Mouse (Mus musculus): Measurements from ENCODE around the gene Nt5c. TPM values are rescaled to one million over a fixed set of nuclear protein-coding genes. Genes with fewer than 3 reads are reported as not detected.

Gene Nt5c
- total and polyA plus RNA-seq, 2 experiments from 2014 or later = 85.3 to 133 TPM

- DNase-seq (ENCODE audit: low spot score) (no peak), ATAC-seq (ENCODE audit: low FRiP score) (peak; percentile 14)
- H3K9me3 ChIP-seq (ENCODE audit: low read length) = no peaks in the 10 kb centered on the region
- H3K4me1 ChIP-seq (ENCODE audit: insufficient read depth, low read length) = peaks cover 5% of the 10 kb centered on the region; the same call in 1 of the 2 replicates
- peak overlapping the region; percentile 84 for H3K27ac ChIP-seq (ENCODE audit: low read depth, low read length)
- WGBS = 2% methylated on average over 28 of the region's 28 CpGs
- no peak for TF ChIP-seq CTCF (IDR thresholded peaks at IDR 0.05)
- no peaks in the 10 kb centered on the region for H3K27me3 ChIP-seq (ENCODE audit: insufficient read depth, low read length)
- H3K9ac ChIP-seq (replicated peaks; ENCODE audit: low read length, poor library complexity, severe bottlenecking) = peak overlapping the region; percentile 86
- H3K4me3 ChIP-seq (ENCODE audit: low read depth, low read length) = peak overlapping the region; percentile 83
- H3K4me2 ChIP-seq (ENCODE audit: low read depth, low read length, poor library complexity, severe bottlenecking) = peak overlapping the region; percentile 87
- no peaks in the 10 kb centered on the region for H3K36me3 ChIP-seq (ENCODE audit: insufficient read depth, low read length)
Observed at GRCm38 (mm10) chr11:115475758-115476237, 15.9 kb downstream of the Nt5c start.

GRCm38 (mm10) chr11:115475025-115475757, 16.5 kb downstream of the Nt5c start, which contains the start of gene Armc7:
Armc7 (plus strand) TSS chr11:115475667.
- no peaks in the 10 kb centered on the region for H3K27me3 ChIP-seq (ENCODE audit: insufficient read depth, low read length)
- DNase-seq (ENCODE audit: low spot score) = peak; percentile 97
- under 1% methylated on average over 26 of the region's 26 CpGs for WGBS
- H3K36me3 ChIP-seq (ENCODE audit: insufficient read depth, low read length) = no peaks in the 10 kb centered on the region
- peak; percentile 20; the same call in 1 of the 2 replicates for TF ChIP-seq CTCF (IDR thresholded peaks at IDR 0.05)
- peak within 1 kb of the TSS; percentile 87 for H3K4me2 ChIP-seq (ENCODE audit: low read depth, low read length, poor library complexity, severe bottlenecking)
- H3K9me3 ChIP-seq (ENCODE audit: low read length) = no peaks in the 10 kb centered on the region
- H3K4me3 ChIP-seq (ENCODE audit: low read depth, low read length) = peak within 1 kb of the TSS; percentile 83
- ATAC-seq (ENCODE audit: low FRiP score) = peak; percentile 94
- peak within 1 kb of the TSS; percentile 84 for H3K27ac ChIP-seq (ENCODE audit: low read depth, low read length)
- H3K9ac ChIP-seq (replicated peaks; ENCODE audit: low read length, poor library complexity, severe bottlenecking) = peak within 1 kb of the TSS; percentile 86
- peaks cover 5% of the 10 kb centered on the region; the same call in 1 of the 2 replicates for H3K4me1 ChIP-seq (ENCODE audit: insufficient read depth, low read length)

GRCm38 (mm10) chr11:115473626-115474275, 17.9 kb downstream of the Nt5c start:
- no peak overlapping the region for H3K9ac ChIP-seq (replicated peaks; ENCODE audit: low read length, poor library complexity, severe bottlenecking)
- no peaks in the 10 kb centered on the region for H3K36me3 ChIP-seq (ENCODE audit: insufficient read depth, low read length)
- H3K27ac ChIP-seq (ENCODE audit: low read depth, low read length) = peak overlapping the region; percentile 26; the same call in 1 of the 2 replicates
- no peaks in the 10 kb centered on the region for H3K9me3 ChIP-seq (ENCODE audit: low read length)
- DNase-seq (ENCODE audit: low spot score) (peak; percentile 95), ATAC-seq (ENCODE audit: low FRiP score) (no peak)
- peaks cover 5% of the 10 kb centered on the region; the same call in 1 of the 2 replicates for H3K4me1 ChIP-seq (ENCODE audit: insufficient read depth, low read length)
- no peak overlapping the region for H3K4me2 ChIP-seq (ENCODE audit: low read depth, low read length, poor library complexity, severe bottlenecking)
- no peak overlapping the region for H3K4me3 ChIP-seq (ENCODE audit: low read depth, low read length)
- 24% methylated on average over 15 of the region's 15 CpGs for WGBS
- TF ChIP-seq CTCF (IDR thresholded peaks at IDR 0.05) = peak; percentile 99
- no peaks in the 10 kb centered on the region for H3K27me3 ChIP-seq (ENCODE audit: insufficient read depth, low read length)

GRCm38 (mm10) chr11:115472183-115472582, 19.5 kb downstream of the Nt5c start:
- 84% methylated on average over 7 of the region's 7 CpGs for WGBS
- TF ChIP-seq CTCF (IDR thresholded peaks at IDR 0.05) = no peak
- Histone ChIP-seq H3K4me2 (ENCODE audit: low read depth, low read length, poor library complexity, severe bottlenecking) (no peak overlapping the region), H3K9ac (replicated peaks; ENCODE audit: low read length, poor library complexity, severe bottlenecking) (no peak overlapping the region), H3K9me3 (ENCODE audit: low read length) (no peaks in the 10 kb centered on the region), H3K36me3 (ENCODE audit: insufficient read depth, low read length) (no peaks in the 10 kb centered on the region), H3K4me3 (ENCODE audit: low read depth, low read length) (no peak overlapping the region), H3K27me3 (ENCODE audit: insufficient read depth, low read length) (no peaks in the 10 kb centered on the region), H3K4me1 (ENCODE audit: insufficient read depth, low read length) (peaks cover 5% of the 10 kb centered on the region; the same call in 1 of the 2 replicates), H3K27ac (ENCODE audit: low read depth, low read length) (no peak overlapping the region)
- ATAC-seq (ENCODE audit: low FRiP score) (no peak), DNase-seq (ENCODE audit: low spot score) (no peak)

- ATAC-seq (ENCODE audit: low FRiP score) (no peak), DNase-seq (ENCODE audit: low spot score) (no peak)
- H3K4me3 ChIP-seq (ENCODE audit: low read depth, low read length) = no peak overlapping the region
- H3K36me3 ChIP-seq (ENCODE audit: insufficient read depth, low read length) = no peaks in the 10 kb centered on the region
- 69% methylated on average over 4 of the region's 4 CpGs for WGBS
- no peaks in the 10 kb centered on the region for H3K9me3 ChIP-seq (ENCODE audit: low read length)
- no peaks in the 10 kb centered on the region for H3K27me3 ChIP-seq (ENCODE audit: insufficient read depth, low read length)
- TF ChIP-seq CTCF (IDR thresholded peaks at IDR 0.05) = no peak
- H3K9ac ChIP-seq (replicated peaks; ENCODE audit: low read length, poor library complexity, severe bottlenecking) = no peak overlapping the region
- no peak overlapping the region for H3K27ac ChIP-seq (ENCODE audit: low read depth, low read length)
- H3K4me1 ChIP-seq (ENCODE audit: insufficient read depth, low read length) = no peaks in the 10 kb centered on the region
- H3K4me2 ChIP-seq (ENCODE audit: low read depth, low read length, poor library complexity, severe bottlenecking) = no peak overlapping the region
Observed at GRCm38 (mm10) chr11:115467217-115467618, 24.4 kb downstream of the Nt5c start.

- H3K4me1 ChIP-seq (ENCODE audit: insufficient read depth, low read length) = no peaks in the 10 kb centered on the region
- no peak overlapping the region for H3K4me3 ChIP-seq (ENCODE audit: low read depth, low read length)
- no peaks in the 10 kb centered on the region for H3K9me3 ChIP-seq (ENCODE audit: low read length)
- ATAC-seq (ENCODE audit: low FRiP score) (no peak), DNase-seq (ENCODE audit: low spot score) (no peak)
- H3K9ac ChIP-seq (replicated peaks; ENCODE audit: low read length, poor library complexity, severe bottlenecking) = no peak overlapping the region
- H3K36me3 ChIP-seq (ENCODE audit: insufficient read depth, low read length) = no peaks in the 10 kb centered on the region
- H3K27me3 ChIP-seq (ENCODE audit: insufficient read depth, low read length) = no peaks in the 10 kb centered on the region
- H3K4me2 ChIP-seq (ENCODE audit: low read depth, low read length, poor library complexity, severe bottlenecking) = no peak overlapping the region
- WGBS = 90% methylated on average over 8 of the region's 8 CpGs
- no peak overlapping the region for H3K27ac ChIP-seq (ENCODE audit: low read depth, low read length)
- no peak for TF ChIP-seq CTCF (IDR thresholded peaks at IDR 0.05)
Observed at GRCm38 (mm10) chr11:115464851-115465250, 26.8 kb downstream of the Nt5c start.

All from midbrain, postnatal 0 days (tissue).